Mouse (Mus musculus) pancreas, adult 10 weeks (tissue): ENCODE measurements around the gene Gabrg1. TPM values are rescaled to one million over a fixed set of nuclear protein-coding genes. Genes with fewer than 3 reads are reported as not detected.

Experiments
- polyA plus RNA-seq: library from polyadenylated mRNA; stranded (reverse); fragments of 350-450 nt; fragmentation: Illumina TruSeq; extraction: RNeasy Lipid Tissue Mini Kit (QIAGEN cat#74804); gene quantifications from one replicate; pipeline ENCODE4 v1.2.3, GENCODE M21; 2015; ENCODE audit warnings: low read depth, low replicate concordance; ENCODE audit not compliant: insufficient read depth

Gene Gabrg1
- not detected for polyA plus RNA-seq

DNA sequence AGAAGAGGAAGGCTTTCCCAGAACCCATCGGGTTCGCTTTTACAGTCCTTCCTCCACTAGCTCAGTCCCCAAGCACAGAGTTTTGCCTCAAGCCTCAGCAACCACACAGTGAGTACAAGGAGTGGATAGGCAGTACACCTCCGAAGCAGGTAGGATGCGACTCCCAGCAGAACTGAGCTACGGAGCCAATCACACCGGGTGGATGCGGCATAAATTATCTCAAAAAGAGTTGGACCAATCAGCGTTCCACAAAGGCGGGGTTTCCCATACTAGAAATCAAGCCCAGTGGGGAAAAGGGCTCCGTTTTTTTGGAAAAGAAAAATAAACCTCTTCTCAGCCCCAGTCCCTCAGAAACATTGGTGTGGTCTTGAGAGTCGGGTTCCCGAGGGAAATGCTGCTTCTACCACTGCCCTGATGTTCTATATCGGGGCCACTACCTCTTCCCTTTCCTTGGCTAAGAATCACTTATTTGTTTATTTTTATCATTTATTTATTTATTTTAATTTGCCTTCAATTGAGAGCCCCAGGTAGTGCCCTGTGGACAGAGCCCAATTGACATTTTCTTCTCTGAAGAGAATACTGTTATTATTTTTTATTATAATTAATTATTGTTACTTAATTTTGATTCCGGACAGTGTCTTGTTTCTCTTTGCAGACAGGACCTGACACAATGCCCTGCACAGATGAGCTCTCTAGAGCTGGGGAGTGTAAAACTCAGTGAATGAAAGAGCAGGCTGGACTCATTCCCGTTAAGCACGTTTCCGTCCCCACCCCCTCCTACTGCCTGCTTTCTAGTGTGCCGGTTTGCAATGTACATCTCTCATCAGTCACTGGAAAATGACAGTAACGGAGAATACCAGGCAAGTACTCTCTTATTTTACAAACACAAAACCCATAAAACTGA, at the start of gene Gabrg1:
Gabrg1 (minus strand) TSS at position 426 of the 904 bp plus-strand sequence.

